Mouse (Mus musculus) myocyte (in vitro differentiated cells): ENCODE measurements around the gene Pes1.

Source experiments
- MYOG ChIP-seq, 3 experiments: IDR thresholded peaks; one replicate each; pipeline ENCODE4 v1.6.1; 2011; ENCODE audit warnings: control low read depth in 2 of 3, low read depth in 2 of 3, mild to moderate bottlenecking in 2 of 3; ENCODE audit not compliant: insufficient read length in 2 of 3, control insufficient read depth in 1 of 3, insufficient read depth in 1 of 3
- POLR2A ChIP-seq: IDR thresholded peaks from one replicate; pipeline ENCODE4 v1.6.1; 2011; ENCODE audit warnings: low read depth, mild to moderate bottlenecking, control low read depth, moderate library complexity; ENCODE audit not compliant: insufficient read length
- TCF12 ChIP-seq: IDR thresholded peaks from one replicate; pipeline ENCODE4 v1.6.1; 2011; ENCODE audit warnings: mild to moderate bottlenecking, control low read depth; ENCODE audit not compliant: poor library complexity, insufficient read depth, severe bottlenecking
- USF1 ChIP-seq: IDR thresholded peaks from one replicate; pipeline ENCODE4 v1.6.1; 2011; ENCODE audit warnings: low read depth, mild to moderate bottlenecking, control low read depth, moderate library complexity

GRCm38 (mm10) chr11:3964416-3965172 lies 819 bp downstream of the Pes1 start:
- TF ChIP-seq MYOG (IDR thresholded peaks at IDR 0.05; ENCODE audit: control insufficient read depth in 1 of 3, insufficient read depth in 1 of 3, insufficient read length in 2 of 3, low read depth in 2 of 3) (no peak), USF1 (no peak), POLR2A (no peak), TCF12 (no peak)
